Mouse (Mus musculus) adrenal gland, adult 2 months (tissue): ENCODE data around the gene Rnf24. TPM values are rescaled to one million over a fixed set of nuclear protein-coding genes. Genes with fewer than 3 reads are reported as not detected.
A peak's percentile ranks its signal among the peaks of the same experiment; 100 is the strongest.
"Not testable (repeated sequence)": the region's sequence is repeated elsewhere in the genome, so short reads cannot be mapped to it uniquely, and the experiment has no call there.

Experiments used
- DNase-seq: peaks from one replicate; pipeline ENCODE4 v3.0.0; 2021
- polyA plus RNA-seq: library from polyadenylated mRNA; depleted of rRNA; stranded (reverse); fragments of >200 nt; gene quantifications from 2 replicates; pipeline ENCODE4 v1.2.3, GENCODE M21; 2012
- total RNA-seq, 2 experiments: library from RNA; stranded (reverse); gene quantifications; 2 replicates each; pipeline ENCODE4 v1.2.3; 2021

The Rnf24 gene
- total and polyA plus RNA-seq, 3 experiments = 2.4 to 13.0 (median 8.6) TPM

DNA sequence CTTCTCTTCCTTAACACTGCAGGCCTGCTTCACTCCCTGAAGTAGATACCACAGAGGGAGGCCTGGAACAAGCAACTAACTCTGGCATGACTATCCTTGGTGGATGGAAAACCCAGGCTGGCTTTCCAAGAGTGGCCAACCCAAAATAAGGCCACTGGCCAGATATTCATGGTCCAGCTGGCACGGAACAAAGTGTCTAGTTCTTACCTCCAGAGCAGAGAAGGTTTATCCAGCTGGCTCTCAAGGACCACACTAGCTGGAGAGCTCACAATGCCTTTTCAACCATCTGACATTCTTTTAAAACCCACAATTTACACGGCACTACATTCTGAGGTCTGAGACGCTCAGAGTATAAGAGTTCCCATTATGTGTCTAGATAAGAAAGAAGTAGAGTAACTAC lies 8.2 kb downstream of the Rnf24 start:
- peak; percentile 28 for DNase-seq

DNA sequence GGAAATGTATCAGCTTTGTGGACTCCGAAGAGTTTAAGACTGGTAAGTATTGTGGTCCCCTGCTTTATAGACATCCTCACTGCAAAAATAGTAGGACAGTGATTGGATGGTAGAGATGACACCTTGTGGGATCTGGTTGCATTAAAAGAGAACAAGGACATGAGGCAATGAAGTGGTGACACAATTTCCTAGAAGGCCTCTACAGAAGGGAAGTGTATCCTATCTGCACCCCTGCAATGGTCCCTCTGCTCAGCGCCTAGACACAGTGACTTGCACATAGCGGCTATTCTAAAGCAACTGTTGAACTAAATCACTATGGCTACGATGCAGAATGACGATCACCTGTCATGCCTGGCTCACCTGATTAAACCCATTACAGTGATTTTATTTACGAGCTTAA lies 15.1 kb downstream of the Rnf24 start:
- DNase-seq = no peak

DNA sequence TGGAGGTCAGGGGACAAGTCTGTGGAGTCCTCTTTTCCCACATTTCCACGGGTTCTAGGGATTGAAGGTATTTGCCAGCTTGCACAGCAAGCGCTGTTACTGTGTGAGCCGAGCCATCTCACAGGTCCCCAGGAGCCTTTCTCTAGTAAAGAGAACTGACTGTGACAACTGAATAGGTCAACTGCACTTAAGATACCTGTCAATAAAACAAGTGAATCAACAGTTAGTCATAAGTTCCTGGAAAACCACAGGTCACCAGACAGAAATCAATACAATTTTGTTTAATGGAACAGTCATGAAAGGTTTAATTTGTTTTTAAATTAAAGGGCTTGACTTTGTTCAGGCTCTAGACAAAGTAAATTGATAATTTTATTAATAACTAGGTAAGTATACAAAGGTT lies 22.1 kb downstream of the Rnf24 start:
- DNase-seq = no peak

DNA sequence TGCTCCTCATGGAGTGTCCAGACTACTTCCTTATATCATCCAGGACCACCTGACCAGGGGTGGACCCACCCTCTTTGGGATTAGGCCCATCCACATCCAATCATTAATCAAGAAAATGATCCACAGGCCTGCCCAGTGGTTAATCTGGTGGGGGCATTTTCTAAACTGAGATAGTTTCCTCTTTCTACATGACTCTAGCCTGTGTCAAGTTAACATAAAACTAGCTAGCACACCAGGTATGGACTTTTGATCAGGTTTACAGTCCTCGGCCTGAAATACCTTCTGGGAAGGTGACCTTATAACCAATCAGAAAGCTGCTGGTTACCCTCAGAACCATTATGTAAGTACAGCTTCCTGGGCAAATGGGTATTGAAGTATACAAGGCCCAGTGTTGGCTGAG lies 23.7 kb downstream of the Rnf24 start:
- DNase-seq = no peak

DNA sequence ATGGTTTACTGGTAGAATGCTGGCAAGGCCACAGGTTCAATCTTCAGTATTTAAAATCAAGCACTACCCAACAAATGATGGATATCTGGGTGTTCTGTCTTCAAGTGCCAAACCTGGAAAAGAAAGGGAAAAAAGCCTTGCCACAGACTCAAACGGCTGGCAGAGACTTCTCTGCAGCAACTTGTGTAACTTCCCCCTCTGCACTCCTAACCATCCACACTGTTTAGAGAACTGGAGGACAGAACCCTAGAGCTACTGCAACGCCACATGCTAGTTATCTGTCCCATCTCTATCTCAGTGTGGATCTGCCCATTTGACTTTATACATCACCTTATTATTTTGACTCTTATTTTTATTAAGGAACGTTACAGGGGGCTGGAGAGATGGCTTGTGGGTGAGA lies 26.6 kb downstream of the Rnf24 start:
- no peak for DNase-seq

DNA sequence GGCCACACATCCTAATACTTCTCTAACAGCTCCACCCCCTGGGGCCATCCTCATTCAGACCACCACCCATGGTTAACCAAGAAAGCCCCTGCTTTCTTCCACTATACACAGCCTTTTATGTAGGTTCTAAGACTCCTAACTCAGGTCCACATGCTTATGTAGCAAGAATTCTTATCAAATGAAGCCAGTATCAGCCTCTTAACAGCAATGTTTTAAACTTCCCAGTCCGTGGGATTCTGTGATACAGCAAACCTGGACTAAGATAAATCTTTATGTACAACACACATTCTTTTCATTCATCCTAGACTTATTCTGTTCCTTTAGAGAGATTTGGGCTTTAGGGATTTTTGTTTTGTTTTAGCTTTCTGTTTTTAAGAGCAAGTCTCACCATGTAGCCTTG lies 29.0 kb downstream of the Rnf24 start:
- no peak for DNase-seq

DNA sequence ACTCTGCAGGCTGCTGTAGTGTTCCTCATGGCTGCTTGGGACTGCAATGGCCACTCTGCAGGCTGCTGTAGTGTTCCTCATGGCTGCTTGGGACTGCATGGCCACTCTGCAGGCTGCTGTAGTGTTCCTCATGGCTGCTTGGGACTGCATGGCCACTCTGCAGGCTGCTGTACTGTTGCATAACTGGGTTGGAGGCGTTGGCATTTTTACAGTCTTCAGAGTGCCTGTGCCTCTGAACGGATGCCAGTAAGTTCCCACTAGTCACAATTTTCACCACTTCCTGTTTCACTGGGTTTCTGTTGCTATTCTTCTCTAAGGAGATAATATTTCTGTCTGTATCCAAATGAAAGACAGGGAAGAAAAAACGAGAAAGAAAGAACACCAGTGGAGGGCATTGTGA lies 31.5 kb downstream of the Rnf24 start:
- peak; percentile 39 for DNase-seq

DNA sequence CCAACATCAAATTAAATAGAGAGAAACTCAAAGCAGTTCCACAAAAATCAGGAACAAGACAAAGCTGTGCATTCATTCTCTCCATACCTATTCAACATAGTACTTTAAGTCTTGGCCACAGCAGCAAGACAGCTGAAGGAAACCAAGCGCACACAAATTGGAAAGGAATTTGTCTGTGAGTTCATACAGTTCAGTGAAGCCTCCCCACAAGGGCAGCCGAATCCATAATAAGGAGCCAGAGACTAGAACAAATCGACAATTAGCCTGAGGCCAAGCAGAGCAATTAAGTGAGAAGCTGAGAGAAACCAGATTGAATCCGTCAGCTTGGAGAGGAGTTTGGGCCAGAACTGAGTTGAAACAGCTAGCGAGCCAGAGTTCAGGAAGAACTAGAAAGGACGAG lies 33.3 kb downstream of the Rnf24 start:
- DNase-seq = no peak

DNA sequence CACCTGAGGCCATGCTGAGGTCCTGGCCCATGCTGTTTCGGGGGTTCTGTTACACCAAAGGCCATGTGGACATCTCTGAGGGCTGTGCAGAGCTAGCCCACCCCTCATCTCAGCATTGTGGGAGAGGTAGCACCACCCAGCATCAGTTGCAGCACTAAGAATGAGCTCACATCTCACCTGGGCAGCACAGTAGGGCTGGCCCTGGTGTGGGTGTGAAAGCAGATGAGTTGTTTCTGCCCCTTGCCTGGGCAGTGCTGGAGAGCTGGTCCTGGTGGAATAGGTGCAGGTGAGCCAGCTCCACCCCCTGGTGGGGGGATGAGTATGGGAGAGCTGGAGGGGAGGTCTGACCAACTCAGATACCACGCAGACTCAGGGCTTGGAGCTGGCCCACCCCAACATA lies 36.5 kb downstream of the Rnf24 start:
- no peak for DNase-seq

DNA sequence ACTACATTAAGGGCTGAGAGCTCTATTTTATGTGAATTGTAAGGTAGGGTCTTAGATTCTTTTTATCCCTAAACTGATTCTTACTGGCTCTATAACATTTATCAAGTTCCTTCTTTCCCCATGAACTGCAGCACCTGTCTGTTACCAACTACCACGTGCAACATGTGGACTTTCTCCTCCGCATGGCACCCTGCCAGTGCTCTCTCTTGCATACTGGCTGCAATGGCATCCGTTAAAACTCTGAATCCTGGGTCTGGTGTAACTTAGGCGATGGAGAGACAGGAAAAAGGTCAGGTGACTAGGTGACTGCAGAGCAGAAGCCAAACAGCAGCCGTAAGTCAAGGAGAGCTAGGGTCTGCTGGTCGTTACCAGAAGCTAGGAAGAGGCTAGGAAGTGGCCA lies 43.4 kb downstream of the Rnf24 start:
- peak; percentile 18 for DNase-seq

DNA sequence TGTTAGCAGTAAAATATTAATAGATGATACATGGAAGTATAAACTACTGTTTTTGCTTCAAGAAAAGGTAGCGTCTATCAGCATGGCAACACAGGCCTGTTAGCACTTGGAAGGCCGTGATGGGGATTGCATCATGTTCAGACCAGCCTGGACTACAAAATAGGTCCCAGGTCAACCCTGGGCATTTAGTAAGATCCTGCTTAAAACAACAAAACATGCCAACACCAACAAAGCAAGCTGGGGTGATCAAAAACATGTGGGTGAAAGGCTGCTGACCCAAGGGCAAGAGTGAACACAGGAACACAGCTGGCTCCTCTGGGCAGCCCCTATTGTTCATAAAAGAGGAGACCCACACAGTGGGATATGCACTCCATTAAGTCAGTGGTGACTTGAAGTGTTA lies 44.9 kb downstream of the Rnf24 start:
- peak; percentile 33 for DNase-seq

DNA sequence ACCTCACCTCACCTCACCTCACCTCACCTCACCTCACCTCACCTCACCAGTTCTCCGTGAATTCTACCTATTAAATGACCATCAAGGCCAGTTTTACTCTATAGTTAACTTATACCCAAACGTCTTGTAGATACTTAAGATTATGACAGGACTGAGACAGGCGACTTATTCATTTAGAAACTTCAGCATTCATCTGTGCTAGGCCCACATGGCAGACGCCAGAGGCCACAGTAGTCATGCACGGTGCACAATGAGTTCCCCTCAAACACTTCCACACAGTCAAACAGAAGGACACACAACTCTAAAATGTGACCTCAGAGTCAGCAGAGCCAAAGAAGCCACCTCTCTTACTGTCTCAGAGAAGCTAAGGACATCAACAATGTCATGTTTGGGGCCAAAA lies 45.3 kb downstream of the Rnf24 start:
- DNase-seq = no peak

DNA sequence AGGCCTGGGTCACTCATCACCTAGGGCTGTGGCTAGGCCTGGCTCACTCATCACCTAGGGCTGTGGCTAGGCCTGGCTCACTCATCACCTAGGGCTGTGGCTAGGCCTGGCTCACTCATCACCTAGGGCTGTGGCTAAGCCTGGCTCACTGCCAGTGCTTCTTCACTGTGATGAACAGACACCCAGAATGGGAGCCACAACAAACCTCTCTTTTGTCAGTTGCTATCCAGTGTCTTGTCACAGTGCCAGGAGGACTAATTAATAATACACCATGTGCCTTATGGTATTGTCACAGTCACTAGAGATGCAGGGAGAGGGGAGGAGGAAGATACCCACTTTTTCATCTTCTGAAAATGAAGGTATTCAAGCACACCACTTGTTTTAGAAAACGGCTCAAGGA lies 47.5 kb downstream of the Rnf24 start:
- DNase-seq = not testable (repeated sequence)

DNA sequence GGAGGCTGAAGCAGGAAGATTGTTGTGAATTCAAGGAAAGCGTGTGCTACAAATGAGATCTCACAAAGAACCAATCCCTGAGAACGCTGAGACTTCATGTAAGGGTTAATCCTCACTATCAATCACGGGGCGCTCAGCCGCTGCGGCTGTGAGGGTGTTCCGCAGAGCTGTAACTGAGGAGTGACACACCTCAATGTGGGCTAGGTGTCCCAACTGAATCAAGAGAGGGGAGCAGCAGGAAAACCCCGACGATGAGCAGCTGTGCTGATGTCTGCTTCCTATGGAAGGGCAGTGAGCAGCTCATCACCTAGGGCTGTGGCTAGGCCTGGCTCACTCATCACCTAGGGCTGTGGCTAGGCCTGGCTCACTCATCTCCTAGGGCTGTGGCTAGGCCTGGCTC lies 48.2 kb downstream of the Rnf24 start:
- no peak for DNase-seq

DNA sequence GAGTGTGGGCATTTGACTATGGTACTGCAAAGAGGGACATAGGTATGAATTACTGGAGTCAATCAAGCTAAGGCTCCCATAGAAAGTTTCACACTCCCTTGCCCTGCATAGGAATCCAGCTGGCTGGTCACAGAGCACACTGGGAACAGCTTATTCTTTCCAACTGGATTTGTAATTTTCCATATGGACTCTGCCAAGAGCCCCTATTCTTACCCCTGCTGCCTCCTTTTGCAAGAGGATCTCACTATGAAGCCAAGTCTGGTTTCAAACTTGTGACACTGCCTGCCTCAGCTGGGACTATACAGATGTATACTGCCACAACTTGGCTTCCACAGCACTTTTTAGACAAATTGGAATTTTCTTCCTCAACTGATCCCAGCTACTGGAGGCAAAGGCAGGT lies 51.1 kb downstream of the Rnf24 start:
- DNase-seq = peak; percentile 13

DNA sequence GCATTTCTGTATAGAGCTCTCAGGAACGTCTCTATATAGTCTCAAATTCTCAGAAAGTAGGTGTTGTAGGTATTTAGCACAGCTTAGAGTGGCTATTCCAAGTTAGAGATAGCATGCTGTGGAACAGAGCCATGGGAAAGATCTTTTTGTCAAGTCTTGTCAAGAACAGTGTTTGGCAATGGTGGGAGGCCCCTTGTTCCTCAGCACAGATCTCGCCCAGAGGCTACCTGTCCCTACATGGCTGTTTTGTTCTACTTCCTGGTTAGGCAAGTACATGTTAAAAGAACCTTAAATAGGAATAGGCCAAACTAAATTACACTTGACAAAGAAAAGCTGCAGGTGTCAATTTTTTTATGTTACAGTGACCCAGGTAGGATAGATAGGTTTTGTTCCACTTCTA lies 52.2 kb downstream of the Rnf24 start:
- no peak for DNase-seq

DNA sequence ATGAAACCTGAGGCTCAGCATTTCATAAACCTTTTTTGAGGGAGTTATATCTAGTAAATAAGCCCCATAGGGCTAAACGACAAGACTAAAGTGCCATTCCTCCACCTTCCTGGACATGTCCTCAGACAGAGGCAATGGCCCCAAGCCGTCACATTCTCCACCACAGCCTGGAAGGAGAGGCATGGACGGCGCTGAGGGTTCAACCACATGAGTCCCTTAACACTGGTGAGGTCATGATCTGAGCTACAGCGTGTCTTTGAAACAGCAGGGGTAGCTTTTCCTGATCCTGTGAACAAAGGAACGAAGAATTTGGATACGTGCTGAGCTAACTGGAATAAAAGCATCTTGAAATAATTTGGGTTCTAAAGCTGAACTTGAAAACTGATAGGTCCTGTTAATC lies 54.0 kb downstream of the Rnf24 start:
- DNase-seq = not testable (repeated sequence)

DNA sequence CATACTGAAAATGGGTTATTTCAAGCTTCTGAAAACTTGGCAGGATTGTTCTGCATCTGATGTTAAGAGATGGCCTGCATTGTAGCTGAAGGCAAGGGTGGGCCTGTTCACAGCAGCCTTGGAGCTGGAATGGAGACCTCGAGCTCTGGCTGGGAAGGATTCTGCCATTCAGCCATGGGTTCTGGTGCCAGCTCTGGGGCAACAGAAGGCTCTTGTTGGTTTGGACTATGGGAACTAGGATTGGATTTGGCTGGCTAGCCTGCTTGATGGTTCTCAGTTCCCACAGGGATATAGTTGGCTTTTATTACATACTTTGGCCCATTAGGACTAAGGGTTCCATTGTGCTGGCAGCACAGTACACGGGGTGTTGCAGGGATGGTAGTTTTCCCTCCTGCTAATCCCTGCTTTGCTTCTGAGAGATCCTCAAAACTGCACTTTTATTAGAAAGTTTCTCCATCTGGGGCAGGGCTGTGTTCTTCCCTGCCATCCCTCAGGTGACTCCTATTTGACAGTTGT lies 55.9 kb downstream of the Rnf24 start:
- no peak for DNase-seq

DNA sequence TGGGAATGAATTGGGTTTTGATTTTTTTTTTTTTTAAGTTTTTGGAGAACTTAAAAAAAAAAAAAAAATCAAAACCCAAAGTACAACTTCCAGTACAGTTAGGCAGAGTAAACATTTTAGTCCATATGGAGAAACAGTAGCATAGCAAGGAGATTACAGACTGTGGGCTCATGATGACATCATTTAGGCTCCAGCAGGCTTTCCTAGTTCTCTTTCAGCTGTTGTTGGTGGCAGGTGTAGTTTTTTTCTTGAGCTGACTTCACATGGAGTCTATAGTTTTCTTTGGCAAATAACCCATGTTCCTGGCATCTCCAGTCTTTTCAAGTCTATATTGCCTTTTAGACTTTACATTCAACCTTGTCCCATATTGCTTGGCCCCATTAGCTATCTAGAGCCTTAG lies 62.0 kb downstream of the Rnf24 start:
- DNase-seq = no peak

DNA sequence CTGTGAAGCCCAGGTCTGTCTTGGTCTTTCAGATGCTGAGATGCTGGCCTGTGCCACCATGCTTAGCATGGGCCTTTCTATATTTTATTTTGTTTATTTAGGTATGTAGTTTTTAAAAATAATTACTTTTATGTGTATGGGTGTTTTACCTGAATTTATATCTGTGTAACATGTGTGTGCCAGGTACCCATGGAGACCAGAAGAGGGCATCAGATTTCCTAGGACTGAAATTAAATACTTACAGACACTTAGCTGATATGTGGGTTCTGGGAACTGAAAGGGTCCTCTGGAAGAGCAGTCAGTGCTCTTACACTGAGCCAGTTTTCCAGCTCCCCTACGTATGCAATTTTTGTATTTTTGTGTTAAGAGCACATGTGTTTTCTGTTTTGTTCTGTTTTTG lies 66.4 kb downstream of the Rnf24 start:
- DNase-seq = no peak

DNA sequence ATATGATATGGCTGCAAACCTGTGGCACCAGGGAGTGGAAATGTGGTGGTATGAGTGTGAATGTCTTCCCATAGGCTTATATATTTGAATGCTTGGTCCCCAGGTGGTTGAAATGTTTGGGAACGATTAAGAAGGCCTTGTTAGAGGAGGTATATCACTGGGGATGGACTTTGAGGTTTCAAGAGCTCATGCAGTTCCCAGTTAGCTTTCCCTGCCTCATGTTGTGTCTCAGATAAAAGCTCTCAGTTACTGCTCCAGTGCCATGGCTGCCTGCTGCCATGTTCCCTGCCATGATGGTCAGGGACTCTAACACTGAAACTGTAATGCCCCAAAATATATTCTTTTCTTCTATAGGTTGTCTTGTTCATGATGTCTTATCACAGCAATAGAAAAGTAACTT lies 71.1 kb downstream of the Rnf24 start:
- DNase-seq = no peak

DNA sequence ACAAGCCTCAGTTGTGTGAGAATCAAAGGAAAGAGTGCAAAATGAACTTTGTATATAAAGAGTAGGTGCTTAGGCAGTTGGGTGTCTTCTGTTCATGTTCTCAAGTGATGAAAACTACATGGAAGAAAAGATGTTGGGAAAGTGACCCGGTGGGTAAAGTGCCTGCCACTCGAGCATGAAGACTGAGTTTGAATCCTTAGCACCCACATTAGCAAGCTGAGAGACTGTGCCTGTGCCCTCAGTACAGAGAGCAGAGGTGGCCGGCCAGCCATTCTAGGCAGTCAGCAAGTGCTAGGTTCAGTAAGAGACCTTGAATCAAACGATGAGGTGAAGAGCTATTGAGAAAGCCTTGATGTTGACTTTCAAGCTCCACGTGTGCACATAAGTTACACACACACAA lies 76.0 kb downstream of the Rnf24 start:
- no peak for DNase-seq

DNA sequence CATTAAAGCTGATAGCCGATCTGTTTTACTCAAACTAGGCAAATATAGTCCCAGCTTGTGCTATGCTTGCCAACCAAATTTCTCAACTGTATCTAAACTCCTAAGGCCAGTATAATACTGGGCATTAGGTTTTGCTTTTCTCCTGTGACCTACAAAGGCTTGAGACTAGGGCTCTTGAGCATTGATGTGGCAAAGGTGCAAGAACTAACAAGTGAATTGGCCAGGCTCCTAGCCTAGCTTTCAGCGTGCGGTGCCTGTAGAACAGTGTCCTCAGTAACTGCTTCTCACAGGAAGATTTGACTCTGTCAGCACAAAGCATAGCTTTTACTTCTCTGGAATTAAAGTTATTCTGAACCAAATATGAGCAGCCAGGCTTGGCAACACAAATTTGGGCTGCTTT lies 77.2 kb downstream of the Rnf24 start:
- DNase-seq = no peak

DNA sequence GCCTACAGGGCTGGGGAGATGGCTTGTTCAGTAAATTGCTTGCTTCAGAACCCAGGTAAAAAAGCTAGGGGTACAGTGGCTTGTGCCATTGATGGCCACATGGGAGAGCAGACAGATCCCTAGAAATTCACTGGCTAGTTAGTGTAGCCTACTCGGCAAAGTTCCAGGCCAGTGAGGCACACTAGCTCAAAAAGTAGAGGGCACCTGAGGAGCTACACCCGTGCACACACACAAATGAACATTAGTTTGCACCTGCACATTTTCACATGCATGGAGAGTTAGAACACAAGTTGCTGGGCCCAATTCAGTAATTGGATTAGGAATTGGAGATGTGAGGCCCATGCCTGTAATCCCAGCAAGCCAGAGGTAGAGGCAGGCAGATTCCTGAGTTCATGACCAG lies 87.6 kb downstream of the Rnf24 start:
- DNase-seq = no peak

DNA sequence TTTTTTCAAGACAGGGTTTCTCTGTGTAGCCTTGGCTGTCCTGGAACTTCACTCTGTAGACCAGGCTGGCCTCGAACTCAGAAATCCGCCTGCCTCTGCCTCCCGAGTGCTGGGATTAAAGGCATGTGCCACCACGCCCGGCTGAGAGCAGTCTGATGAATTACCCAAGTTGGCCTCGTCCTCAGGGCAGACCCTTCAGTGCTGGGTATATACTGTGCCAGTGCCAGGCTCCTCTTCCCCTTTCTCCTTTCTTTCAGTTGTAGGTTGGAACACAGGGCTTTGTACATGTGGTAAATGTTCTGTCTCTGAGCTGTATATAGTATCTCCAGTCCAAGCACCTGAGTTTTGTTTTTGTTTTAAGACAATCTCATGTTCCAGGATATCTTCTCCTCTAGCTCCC lies 88.7 kb downstream of the Rnf24 start:
- DNase-seq = no peak
